Mouse (Mus musculus) neural tube, embryonic 11.5 days (tissue): ENCODE results near the gene Capn15. TPM values are rescaled to one million over a fixed set of nuclear protein-coding genes. Genes with fewer than 3 reads are reported as not detected.

Experiments
- ATAC-seq: fragments of 200-750 bp; cut with Nextera tagmentation; 2 replicates; pipeline ENCODE4 v1.8.0; 2017; ENCODE audit warnings: moderate number of reproducible peaks, mild to moderate bottlenecking, moderate TSS enrichment, moderate library complexity; ENCODE audit not compliant: insufficient read depth, low FRiP score, low TSS enrichment
- DNase-seq: peaks from one replicate; pipeline ENCODE4 v3.0.0-alpha.2; 2015; ENCODE audit warnings: low spot score
- H3K27ac ChIP-seq: fragments of 300-500 bp; sonication (generic); 2 replicates; pipeline ENCODE4 v1.5.1; 2014; ENCODE audit warnings: low read depth, mild to moderate bottlenecking, low read length
- H3K27me3 ChIP-seq: fragments of 300-500 bp; sonication (generic); 2 replicates; pipeline ENCODE4 v1.6.1; 2014; ENCODE audit warnings: mild to moderate bottlenecking, low read length, mixed read lengths; ENCODE audit not compliant: control insufficient read depth, insufficient read depth
- H3K36me3 ChIP-seq: fragments of 300-500 bp; sonication (generic); 2 replicates; pipeline ENCODE4 v1.6.1; 2014; ENCODE audit warnings: mild to moderate bottlenecking, low read length, moderate library complexity, mixed read lengths; ENCODE audit not compliant: control insufficient read depth, insufficient read depth
- H3K4me1 ChIP-seq: fragments of 300-500 bp; sonication (generic); 2 replicates; pipeline ENCODE4 v1.6.1; 2014; ENCODE audit warnings: low read length, mixed read lengths; ENCODE audit not compliant: control insufficient read depth, insufficient read depth
- H3K4me2 ChIP-seq: fragments of 300-500 bp; sonication (generic); 2 replicates; pipeline ENCODE4 v1.6.1; 2014; ENCODE audit warnings: low read depth, mild to moderate bottlenecking, moderate library complexity
- H3K4me3 ChIP-seq: fragments of 300-500 bp; sonication (generic); 2 replicates; pipeline ENCODE4 v1.5.1; 2014; ENCODE audit warnings: low read depth, low read length
- H3K9ac ChIP-seq: fragments of 300-500 bp; sonication (generic); 2 replicates; pipeline ENCODE4 v1.6.1; 2014; ENCODE audit warnings: mild to moderate bottlenecking, low read length
- H3K9me3 ChIP-seq: fragments of 300-500 bp; sonication (generic); 2 replicates; pipeline ENCODE4 v1.6.1; 2016; ENCODE audit warnings: low read length; ENCODE audit not compliant: control insufficient read depth
- WGBS: fragments of 180-500 bp; shearing (Covaris S2); extraction: QIAGEN DNeasy Blood & Tissue Kit; methylation state at CpG from one replicate; pipeline ENCODE4 v1.1.7; 2014; 5-methylcytosine and 5-hydroxymethylcytosine counted together
- polyA plus RNA-seq: library from polyadenylated mRNA; unstranded; fragments of >200 nt; fragmentation: Nextera tagmentation; extraction: Ambion mirVana; gene quantifications from 2 replicates; pipeline ENCODE4 v1.2.1, GENCODE M21; 2014

Gene Capn15
- polyA plus RNA-seq, 1 experiment from 2014 or later, result 23.3 TPM

DNA sequence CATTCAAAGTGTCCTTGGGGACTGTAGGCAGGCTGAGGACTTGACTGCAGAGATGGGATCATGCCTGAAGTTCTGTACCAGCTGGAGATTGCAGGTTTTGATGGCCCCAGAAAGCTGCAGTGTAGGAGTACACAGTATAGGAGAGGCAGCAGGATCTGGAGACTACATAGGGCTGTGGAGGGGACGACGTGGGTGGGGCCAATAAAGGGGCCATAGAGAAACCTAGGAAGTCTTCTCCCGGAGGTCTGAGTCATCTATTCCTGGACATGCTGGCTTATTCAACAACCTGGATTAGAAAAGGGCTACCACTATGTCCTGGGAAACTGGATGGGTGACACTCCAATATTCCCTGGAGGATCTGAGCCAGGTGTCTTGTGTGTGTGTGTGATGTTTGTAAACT lies 29.9 kb downstream of the Capn15 start:
- Histone ChIP-seq H3K9ac (no peak overlapping the region), H3K27me3 (peaks cover 25% of the 10 kb centered on the region), H3K4me3 (no peak overlapping the region), H3K4me1 (no peaks in the 10 kb centered on the region), H3K4me2 (no peak overlapping the region), H3K36me3 (peaks cover 6% of the 10 kb centered on the region), H3K27ac (no peak overlapping the region), H3K9me3 (no peaks in the 10 kb centered on the region)
- DNase-seq (no peak), ATAC-seq (no peak)
- WGBS, result 58% methylated on average over 3 of the region's 3 CpGs

DNA sequence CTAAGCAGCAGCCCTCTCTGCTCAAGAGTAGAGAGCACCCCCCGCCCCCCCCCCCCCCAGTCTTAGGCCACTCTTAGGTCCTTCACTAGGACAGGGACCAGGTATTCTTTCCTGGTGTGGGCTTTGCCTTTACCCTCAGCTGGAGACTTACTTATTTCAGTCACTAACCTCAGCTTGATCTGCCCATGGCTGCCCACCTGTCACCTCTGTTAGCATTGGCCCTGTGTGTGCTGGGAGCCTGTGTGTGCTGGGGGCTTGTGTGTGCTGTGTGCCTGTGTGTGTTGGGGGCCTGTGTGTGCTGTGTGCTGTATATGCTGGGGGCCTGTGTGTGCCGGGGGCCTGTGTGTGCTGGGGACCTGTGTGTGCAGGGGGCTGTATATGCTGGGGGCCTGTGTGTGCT lies 30.9 kb downstream of the Capn15 start:
- Histone ChIP-seq H3K4me3 (no peak overlapping the region), H3K27me3 (peaks cover 29% of the 10 kb centered on the region), H3K27ac (no peak overlapping the region), H3K36me3 (peaks cover 3% of the 10 kb centered on the region; the same call in 1 of the 2 replicates), H3K4me2 (no peak overlapping the region), H3K4me1 (no peaks in the 10 kb centered on the region), H3K9ac (no peak overlapping the region), H3K9me3 (no peaks in the 10 kb centered on the region)
- ATAC-seq, result no peak
- no peak for DNase-seq
- WGBS, result 87% methylated on average over 2 of the region's 2 CpGs

DNA sequence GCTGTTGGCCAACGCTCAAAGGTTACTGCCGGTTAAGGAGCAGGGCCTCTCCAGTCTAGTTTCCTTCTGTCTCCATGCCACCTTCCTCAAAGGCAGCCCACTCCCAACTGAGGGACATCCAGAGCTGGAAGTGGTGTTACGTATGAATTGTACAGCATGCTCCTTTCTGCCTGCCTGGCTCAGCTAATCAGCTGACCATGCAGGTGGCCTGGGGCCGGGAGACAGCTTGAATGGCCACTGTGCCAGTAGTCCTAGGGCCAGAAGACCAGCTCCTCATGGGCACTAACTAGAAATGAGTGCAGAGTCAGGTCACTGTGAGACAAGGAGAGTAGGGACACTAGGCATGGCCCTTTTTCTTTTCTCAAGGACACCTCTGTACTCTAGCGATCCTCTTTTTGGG lies 32.4 kb downstream of the Capn15 start:
- ATAC-seq (no peak), DNase-seq (no peak)
- no peaks in the 10 kb centered on the region for H3K9me3 ChIP-seq
- no peak overlapping the region for H3K4me2 ChIP-seq
- no peak overlapping the region for H3K27ac ChIP-seq
- no peak overlapping the region for H3K4me3 ChIP-seq
- WGBS, result 84% methylated on average over 5 of the region's 5 CpGs
- no peaks in the 10 kb centered on the region for H3K4me1 ChIP-seq
- no peak overlapping the region for H3K9ac ChIP-seq
- H3K36me3 ChIP-seq, result no peaks in the 10 kb centered on the region
- peaks cover 29% of the 10 kb centered on the region for H3K27me3 ChIP-seq

- no peak within 1 kb of the TSS for H3K9ac ChIP-seq
- peaks cover 29% of the 10 kb centered on the region for H3K27me3 ChIP-seq
- H3K27ac ChIP-seq, result no peak within 1 kb of the TSS
- H3K9me3 ChIP-seq, result no peaks in the 10 kb centered on the region
- H3K4me1 ChIP-seq, result no peaks in the 10 kb centered on the region
- peak within 1 kb of the TSS; percentile 26 for H3K4me3 ChIP-seq
- no peaks in the 10 kb centered on the region for H3K36me3 ChIP-seq
- DNase-seq (no peak), ATAC-seq (no peak)
- 1% methylated on average over 52 of the region's 58 CpGs for WGBS
- H3K4me2 ChIP-seq, result peak within 1 kb of the TSS; percentile 37
These were observed 33.6 kb downstream of the Capn15 start, which contains the start of gene A930017K11Rik for GRCm38 (mm10) chr17:25951803-25952623. Gene A930017K11Rik (minus strand): TSS chr17:25952565.

GRCm38 (mm10) chr17:25951225-25951802 lies 34.3 kb downstream of the Capn15 start:
- Histone ChIP-seq H3K9me3 (no peaks in the 10 kb centered on the region), H3K36me3 (no peaks in the 10 kb centered on the region), H3K27ac (no peak overlapping the region), H3K4me2 (peak overlapping the region; percentile 37), H3K4me3 (peak overlapping the region; percentile 26), H3K9ac (no peak overlapping the region; the same call in 1 of the 2 replicates), H3K4me1 (no peaks in the 10 kb centered on the region), H3K27me3 (peaks cover 29% of the 10 kb centered on the region)
- no peak for ATAC-seq
- no peak for DNase-seq
- 1% methylated on average over 33 of the region's 33 CpGs for WGBS

DNA sequence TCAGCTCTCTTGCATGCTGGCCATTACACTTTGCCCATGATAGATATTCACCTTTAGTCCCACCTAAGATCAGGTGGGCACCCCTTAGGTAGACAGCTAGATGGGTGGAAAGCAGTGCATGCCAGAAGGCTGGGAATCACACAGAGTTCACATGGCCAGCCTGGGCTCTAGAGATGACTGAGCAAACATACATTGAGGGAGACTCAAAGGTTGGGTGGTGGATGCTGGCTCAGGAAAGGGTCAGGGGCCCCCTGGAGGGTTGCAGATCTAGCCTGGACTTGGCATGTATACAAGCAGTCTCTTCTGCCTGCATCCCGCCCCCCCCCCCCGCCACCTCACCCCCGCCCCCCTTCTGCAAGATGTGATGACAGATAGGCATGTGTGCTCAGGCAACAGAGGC lies 34.9 kb downstream of the Capn15 start:
- Histone ChIP-seq H3K4me2 (no peak overlapping the region), H3K4me1 (no peaks in the 10 kb centered on the region), H3K9me3 (no peaks in the 10 kb centered on the region), H3K27ac (no peak overlapping the region), H3K36me3 (no peaks in the 10 kb centered on the region), H3K9ac (no peak overlapping the region), H3K4me3 (no peak overlapping the region), H3K27me3 (peaks cover 29% of the 10 kb centered on the region)
- ATAC-seq (no peak), DNase-seq (no peak)
- 5% methylated on average over 3 of the region's 3 CpGs for WGBS

- no peak for DNase-seq
- WGBS, result 70% methylated on average over 5 of the region's 5 CpGs
- peaks cover 29% of the 10 kb centered on the region for H3K27me3 ChIP-seq
- no peaks in the 10 kb centered on the region for H3K36me3 ChIP-seq
- H3K4me1 ChIP-seq, result no peaks in the 10 kb centered on the region
- no peak for ATAC-seq
- H3K4me2 ChIP-seq, result no peak overlapping the region
- H3K4me3 ChIP-seq, result no peak overlapping the region
- H3K27ac ChIP-seq, result no peak overlapping the region
- no peak overlapping the region for H3K9ac ChIP-seq
- H3K9me3 ChIP-seq, result no peaks in the 10 kb centered on the region
These were observed 35.6 kb downstream of the Capn15 start for GRCm38 (mm10) chr17:25949981-25950380.

DNA sequence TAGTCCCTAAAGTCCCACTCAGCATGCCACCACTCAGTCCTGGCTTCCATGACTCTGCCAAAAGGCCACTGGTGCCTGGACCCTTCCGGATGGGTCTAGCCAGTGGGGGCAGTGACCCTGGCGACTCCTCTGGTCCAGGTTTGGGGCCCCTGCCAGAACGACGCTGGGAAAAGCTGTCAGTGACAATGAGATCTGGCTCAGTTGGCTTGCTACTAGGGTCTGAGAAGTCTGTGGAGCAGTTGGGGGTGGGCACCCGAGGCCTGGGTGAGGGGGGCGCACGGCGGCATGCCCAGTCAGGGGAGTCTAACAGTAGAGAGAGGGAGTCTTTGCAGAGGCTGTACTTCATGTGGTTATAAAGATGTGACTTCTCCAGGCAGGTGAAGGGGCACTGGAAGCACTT lies 37.5 kb downstream of the Capn15 start:
- Histone ChIP-seq H3K36me3 (no peaks in the 10 kb centered on the region), H3K4me1 (no peaks in the 10 kb centered on the region), H3K4me2 (no peak overlapping the region), H3K9ac (no peak overlapping the region), H3K9me3 (no peaks in the 10 kb centered on the region), H3K27ac (no peak overlapping the region), H3K4me3 (no peak overlapping the region), H3K27me3 (peaks cover 27% of the 10 kb centered on the region)
- no peak for DNase-seq
- 80% methylated on average over 8 of the region's 8 CpGs for WGBS
- ATAC-seq, result no peak

DNA sequence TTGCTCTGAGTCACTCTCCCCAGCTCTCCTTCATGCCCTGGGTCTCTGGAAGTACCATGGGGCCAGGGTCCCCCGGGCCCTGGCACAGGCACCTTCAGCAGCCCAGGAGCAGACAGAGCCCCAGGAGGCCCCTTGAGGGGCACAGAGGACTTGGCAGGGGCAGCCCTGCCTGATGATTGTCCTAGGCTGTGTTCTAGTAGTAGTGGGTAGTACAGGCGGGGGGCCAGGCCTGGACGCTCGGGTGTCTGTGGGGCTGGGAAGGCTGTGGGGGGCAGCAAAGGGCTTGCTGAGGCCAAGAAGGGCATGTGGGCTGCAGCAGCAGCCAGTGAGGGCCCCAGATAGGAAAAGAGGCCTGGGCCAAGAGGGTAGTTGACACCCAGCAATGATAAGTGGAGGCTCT lies 38.0 kb downstream of the Capn15 start:
- H3K27me3 ChIP-seq, result peaks cover 23% of the 10 kb centered on the region
- H3K9ac ChIP-seq, result peak overlapping the region; percentile 6
- H3K4me3 ChIP-seq, result no peak overlapping the region
- H3K27ac ChIP-seq, result no peak overlapping the region
- no peaks in the 10 kb centered on the region for H3K4me1 ChIP-seq
- WGBS, result 85% methylated on average over 4 of the region's 4 CpGs
- DNase-seq, result no peak
- no peaks in the 10 kb centered on the region for H3K36me3 ChIP-seq
- no peaks in the 10 kb centered on the region for H3K9me3 ChIP-seq
- no peak overlapping the region for H3K4me2 ChIP-seq
- no peak for ATAC-seq
